Comparison of ENCODE assay signal across 26 mouse cellular contexts in genomic region chr12:99183261-99183792, GRCm38 (mm10).
"Had no signal": no experiment of that assay in that cellular context is flagged by ENCODE, and none has a peak within 500 bp of the region (broad histone marks: within the 10 kb centered on the region; RNA-seq: fewer than 3 reads in every experiment).

No protein-coding gene starts in this region.

- H3K27ac ChIP-seq: heart, adult 2 months; hindbrain, embryonic 13.5 days; hindbrain, embryonic 15.5 days; hindbrain, postnatal 0 days; kidney, embryonic 15.5 days; kidney, postnatal 0 days; limb, embryonic 13.5 days; limb, embryonic 15.5 days; liver, embryonic 12.5 days; liver, embryonic 14.5 days had no signal

- H3K4me3 ChIP-seq: heart, adult 2 months; heart, embryonic 13.5 days; heart, embryonic 15.5 days; hindbrain, embryonic 13.5 days; hindbrain, embryonic 15.5 days; kidney, embryonic 15.5 days; limb, embryonic 13.5 days; limb, embryonic 15.5 days; liver, embryonic 12.5 days had no signal

- DNase-seq: forebrain, postnatal 0 days; gastrocnemius, postnatal 14 days; gastrocnemius, postnatal 36 days; heart, adult 11 months; heart, adult 2 months; heart, postnatal 14 days; heart, postnatal 36 days; kidney, adult 11 months; kidney, adult 2 months; kidney, adult 9 months; kidney, postnatal 14 days; kidney, postnatal 36 days; layer of hippocampus, postnatal 36 days; left cerebral cortex, postnatal 4 days had no signal

- ATAC-seq: hindbrain, postnatal 0 days; intestine, embryonic 16.5 days; liver, embryonic 12.5 days had no signal
